Mouse (Mus musculus): ENCODE measurements around the gene Serinc3.
A peak's percentile ranks its signal among the peaks of the same experiment; 100 is the strongest.
"Not testable (repeated sequence)": the region's sequence is repeated elsewhere in the genome, so short reads cannot be mapped to it uniquely, and the experiment has no call there.

The Serinc3 gene

GRCm38 (mm10) chr2:163631223-163631622, 13.7 kb downstream of the Serinc3 start:
- DNase-seq (ENCODE audit: extremely low read depth, low read depth), result no peak

GRCm38 (mm10) chr2:163621401-163621800, 23.5 kb downstream of the Serinc3 start:
- DNase-seq (ENCODE audit: extremely low read depth, low read depth), result not testable (repeated sequence)

GRCm38 (mm10) chr2:163620451-163620850, 24.5 kb downstream of the Serinc3 start:
- DNase-seq (ENCODE audit: extremely low read depth, low read depth), result no peak

- DNase-seq (ENCODE audit: extremely low read depth, low read depth), result no peak
Observed at GRCm38 (mm10) chr2:163617874-163618273, 27.1 kb downstream of the Serinc3 start.

- DNase-seq (ENCODE audit: extremely low read depth, low read depth), result no peak
Observed at GRCm38 (mm10) chr2:163617232-163617863, 27.6 kb downstream of the Serinc3 start.

GRCm38 (mm10) chr2:163616652-163617227, 28.2 kb downstream of the Serinc3 start:
- DNase-seq (ENCODE audit: extremely low read depth, low read depth), result no peak

GRCm38 (mm10) chr2:163615906-163616651, 28.9 kb downstream of the Serinc3 start:
- DNase-seq (ENCODE audit: extremely low read depth, low read depth), result no peak

GRCm38 (mm10) chr2:163615401-163615800, 29.5 kb downstream of the Serinc3 start:
- no peak for DNase-seq (ENCODE audit: extremely low read depth, low read depth)

- DNase-seq (ENCODE audit: extremely low read depth, low read depth), result no peak
Observed at GRCm38 (mm10) chr2:163613990-163614389, 30.9 kb downstream of the Serinc3 start.

GRCm38 (mm10) chr2:163613206-163613605, 31.7 kb downstream of the Serinc3 start:
- DNase-seq (ENCODE audit: extremely low read depth, low read depth), result no peak

GRCm38 (mm10) chr2:163611176-163611575, 33.8 kb downstream of the Serinc3 start:
- DNase-seq (ENCODE audit: extremely low read depth, low read depth), result no peak

GRCm38 (mm10) chr2:163609281-163609975, 35.5 kb downstream of the Serinc3 start:
- no peak for DNase-seq (ENCODE audit: extremely low read depth, low read depth)

GRCm38 (mm10) chr2:163608008-163608407, 36.9 kb downstream of the Serinc3 start:
- no peak for DNase-seq (ENCODE audit: extremely low read depth, low read depth)

- DNase-seq (ENCODE audit: extremely low read depth, low read depth), result no peak
Observed at GRCm38 (mm10) chr2:163606161-163606560, 38.8 kb downstream of the Serinc3 start.

GRCm38 (mm10) chr2:163602101-163602971, 42.6 kb downstream of the Serinc3 start, which contains the start of gene Ttpal:
Ttpal (plus strand) TSS chr2:163602314.
- peak; percentile 66 for DNase-seq (ENCODE audit: extremely low read depth, low read depth)

GRCm38 (mm10) chr2:163601712-163602100, 43.2 kb downstream of the Serinc3 start:
- DNase-seq (ENCODE audit: extremely low read depth, low read depth), result no peak

- DNase-seq (ENCODE audit: extremely low read depth, low read depth), result no peak
Observed at GRCm38 (mm10) chr2:163601066-163601465, 43.9 kb downstream of the Serinc3 start.

GRCm38 (mm10) chr2:163599226-163599625, 45.7 kb downstream of the Serinc3 start:
- no peak for DNase-seq (ENCODE audit: extremely low read depth, low read depth)

GRCm38 (mm10) chr2:163597661-163598060, 47.3 kb downstream of the Serinc3 start:
- DNase-seq (ENCODE audit: extremely low read depth, low read depth), result no peak

GRCm38 (mm10) chr2:163596873-163597155, 48.1 kb downstream of the Serinc3 start:
- DNase-seq (ENCODE audit: extremely low read depth, low read depth), result no peak
